Mouse (Mus musculus) mature B cell (primary cell): ENCODE measurements around the gene Zfp846.
"Not testable (repeated sequence)": the region's sequence is repeated elsewhere in the genome, so short reads cannot be mapped to it uniquely, and the experiment has no call there.

Experiments used
- in situ Hi-C: fragments of 300-500 bp; cut with MboI; formaldehyde crosslinking; loops from 2 replicates; pipeline ENCODE4 v1.14.3; 2019

Zfp846 gene

GRCm38 (mm10) chr9:20581175-20581634 is at the start of gene Zfp846:
TSS of gene Zfp846 (plus strand) at chr9:20581291.
- in situ Hi-C loops = no loop called here

GRCm38 (mm10) chr9:20534326-20534926 is 46.7 kb upstream of the Zfp846 start:
- in situ Hi-C loops = no loop called here

- in situ Hi-C loops = no loop called here
Measured at GRCm38 (mm10) chr9:20536598-20536997, 44.5 kb upstream of the Zfp846 start.

DNA sequence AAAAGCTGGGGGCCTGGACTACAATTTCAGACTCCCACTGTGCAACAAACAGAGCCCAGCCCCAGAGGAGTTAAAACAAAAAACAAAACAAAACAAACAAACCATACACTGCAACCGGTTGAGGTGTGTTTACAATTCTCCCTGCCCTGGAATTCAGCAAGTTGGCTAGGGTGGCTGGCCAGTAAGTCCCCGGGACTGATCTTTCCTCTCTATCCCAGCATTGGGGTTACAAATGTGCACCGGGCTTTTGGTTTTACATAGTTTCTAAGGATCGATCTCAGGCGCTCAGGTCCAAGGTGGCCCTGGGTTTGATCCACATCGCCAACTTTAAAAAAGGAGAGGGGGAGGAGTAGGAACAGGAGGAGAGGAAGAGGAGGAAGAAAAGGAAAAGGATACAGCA is 37.6 kb upstream of the Zfp846 start:
- in situ Hi-C loops = no loop called here

DNA sequence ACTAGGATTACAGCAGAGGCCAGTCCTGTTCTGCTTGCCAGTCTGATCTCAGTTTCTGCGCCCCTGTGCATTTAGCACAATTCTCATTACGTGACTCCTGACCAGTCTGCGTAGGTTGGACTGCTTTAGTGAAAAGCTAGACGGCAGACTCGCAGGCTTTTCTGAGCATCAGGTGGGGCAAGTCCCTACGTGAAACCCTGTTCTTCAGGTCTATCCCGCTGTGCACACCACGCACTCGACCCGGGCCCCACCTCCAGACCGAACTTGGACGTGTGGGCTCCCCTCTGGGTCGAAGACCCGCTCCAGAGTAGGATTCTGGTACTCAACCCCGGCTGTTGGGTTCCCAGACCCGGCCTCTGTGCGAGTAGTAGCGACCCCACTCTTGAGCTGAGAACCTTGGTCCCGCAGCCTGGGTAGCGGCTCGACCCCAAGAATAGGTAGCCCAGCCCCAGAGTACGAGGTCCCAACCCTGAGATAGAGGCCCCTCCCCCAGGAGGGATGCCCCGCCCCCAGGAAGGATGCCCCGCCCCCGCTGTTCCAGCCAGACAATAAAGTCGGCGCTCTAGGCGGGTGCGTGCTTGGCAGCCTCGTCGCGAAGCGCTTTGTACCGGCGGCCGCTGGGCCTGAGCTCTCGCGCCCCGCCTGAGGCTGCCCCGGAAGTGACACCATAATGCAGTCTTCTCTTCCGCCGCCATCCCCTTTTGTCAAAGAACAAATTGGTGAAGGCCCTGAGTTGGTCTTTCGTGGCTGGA is 36.8 kb upstream of the Zfp846 start:
- in situ Hi-C loops = no loop called here

DNA sequence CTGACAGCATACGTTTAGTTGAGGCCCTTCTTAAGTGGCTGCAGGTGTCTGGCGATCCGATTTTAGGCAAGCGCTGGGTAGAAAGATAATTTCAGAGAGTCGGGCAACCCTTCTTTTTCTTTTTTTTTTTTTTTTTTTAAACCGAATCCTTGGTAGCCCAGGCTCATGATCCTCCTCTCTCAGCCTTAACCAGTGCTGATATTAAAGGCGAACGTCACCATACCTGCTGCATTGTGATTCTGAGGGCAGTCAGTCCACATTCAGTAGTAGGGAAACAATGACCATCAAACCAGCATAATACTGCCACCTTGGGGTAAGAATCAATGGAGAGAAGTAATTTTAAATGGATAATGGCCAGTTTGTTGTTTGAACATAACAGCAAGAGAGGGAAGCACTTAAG is 35.9 kb upstream of the Zfp846 start:
- in situ Hi-C loops = no loop called here

DNA sequence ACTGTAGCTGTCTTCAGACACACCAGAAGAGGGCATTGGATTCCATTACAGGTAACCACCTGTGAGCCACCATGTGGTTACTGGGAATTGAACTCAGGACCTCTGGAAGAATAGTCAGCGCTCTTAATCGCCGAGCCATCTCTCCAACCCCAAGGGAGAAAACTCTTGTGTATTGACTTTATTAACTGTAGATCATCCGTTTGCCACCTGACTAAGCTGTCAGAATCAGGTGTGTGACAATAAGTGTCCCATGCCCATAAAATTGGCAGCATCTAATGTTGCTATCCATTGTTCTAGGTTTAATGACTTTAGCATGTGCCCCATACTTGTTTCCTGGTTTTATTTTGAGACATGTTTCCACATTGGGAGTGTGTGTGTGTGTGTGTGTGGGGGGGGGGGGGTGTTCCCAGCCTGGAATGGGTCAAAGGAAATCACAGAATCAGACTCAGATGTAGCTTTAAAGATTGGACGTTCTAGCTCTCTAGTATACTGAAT is 29.3 kb upstream of the Zfp846 start:
- in situ Hi-C loops = no loop called here

- in situ Hi-C loops = no loop called here
Measured at GRCm38 (mm10) chr9:20552698-20553097, 28.4 kb upstream of the Zfp846 start.

DNA sequence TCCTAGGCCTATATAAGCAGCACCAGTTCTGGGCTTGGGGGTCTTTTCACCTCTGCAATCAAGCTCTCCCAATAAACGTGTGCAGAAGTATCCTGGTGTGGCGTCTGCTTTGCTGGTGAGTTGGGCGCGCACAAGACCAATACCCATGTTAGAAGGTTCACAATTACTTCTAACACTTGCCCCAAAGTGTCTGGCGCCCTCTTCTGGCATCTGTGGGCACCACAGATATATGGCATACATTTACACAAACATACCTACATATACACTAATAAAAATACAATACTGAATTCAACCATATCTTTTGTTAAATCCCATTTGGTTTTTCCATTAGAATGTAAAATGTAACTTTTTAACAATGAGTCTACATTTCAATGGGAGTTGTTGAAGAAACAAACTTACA is 18.9 kb upstream of the Zfp846 start:
- in situ Hi-C loops = no loop called here

GRCm38 (mm10) chr9:20565326-20566030 is 15.6 kb upstream of the Zfp846 start:
- in situ Hi-C loops = not testable (repeated sequence)

DNA sequence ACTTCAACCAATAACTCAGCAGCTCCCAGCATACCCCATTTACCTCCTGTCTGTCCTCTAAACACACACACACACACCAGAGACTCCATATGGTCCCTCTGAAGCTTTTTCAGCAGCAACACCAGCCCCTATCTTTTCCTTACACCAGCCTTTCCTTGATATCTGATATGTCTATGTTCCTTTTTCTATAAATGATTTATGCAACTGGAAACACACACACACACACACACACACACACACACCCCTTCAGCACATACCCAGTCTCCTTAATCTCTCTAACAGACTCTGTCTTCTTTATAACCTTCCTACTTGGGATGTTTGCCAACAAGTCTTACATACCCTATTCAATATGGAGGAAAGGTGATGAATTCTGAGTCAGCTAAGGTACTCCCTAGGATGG is 10.0 kb upstream of the Zfp846 start:
- in situ Hi-C loops = no loop called here

GRCm38 (mm10) chr9:20576591-20576990 is 4.5 kb upstream of the Zfp846 start:
- in situ Hi-C loops = no loop called here

DNA sequence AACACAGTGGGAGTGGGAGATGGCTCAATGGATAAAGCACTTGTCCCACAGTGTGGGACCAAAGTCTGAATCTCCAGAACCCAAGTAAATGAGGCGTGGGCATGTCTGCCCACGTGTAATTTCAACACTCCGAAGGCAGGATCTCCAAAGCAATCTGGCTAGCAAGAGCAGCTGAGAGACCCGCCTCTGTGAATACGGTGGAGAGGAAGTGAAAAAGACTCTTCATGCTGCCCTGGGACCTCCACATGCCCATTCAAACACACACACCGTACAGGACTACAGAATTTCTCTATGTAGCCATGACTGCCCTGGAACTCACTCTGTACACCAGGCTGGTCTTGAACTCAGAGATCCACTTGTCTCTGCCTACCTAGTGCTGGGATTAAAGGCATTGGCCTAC is 20.2 kb downstream of the Zfp846 start:
- in situ Hi-C loops = no loop called here

DNA sequence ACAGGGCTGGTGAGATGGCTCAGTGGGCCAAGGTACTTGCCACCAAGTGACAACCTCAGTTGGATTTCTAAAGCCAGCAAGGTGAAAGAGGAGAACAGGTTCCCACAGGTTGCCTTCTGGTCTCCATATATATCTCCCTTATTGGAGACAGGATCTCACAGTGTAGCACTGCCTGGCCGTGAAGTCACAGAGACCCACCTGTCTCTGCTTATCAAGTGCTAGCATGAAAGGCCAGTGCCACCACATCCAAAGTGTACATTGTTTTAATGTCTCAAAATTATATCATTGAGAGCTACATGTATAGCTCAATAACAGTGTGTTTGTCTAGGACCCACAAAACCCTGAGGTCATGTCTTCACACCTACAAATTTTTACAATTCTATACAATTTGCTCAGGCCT is 25.2 kb downstream of the Zfp846 start:
- in situ Hi-C loops = no loop called here

GRCm38 (mm10) chr9:20607100-20607974 is 26.2 kb downstream of the Zfp846 start:
- in situ Hi-C loops = no loop called here

DNA sequence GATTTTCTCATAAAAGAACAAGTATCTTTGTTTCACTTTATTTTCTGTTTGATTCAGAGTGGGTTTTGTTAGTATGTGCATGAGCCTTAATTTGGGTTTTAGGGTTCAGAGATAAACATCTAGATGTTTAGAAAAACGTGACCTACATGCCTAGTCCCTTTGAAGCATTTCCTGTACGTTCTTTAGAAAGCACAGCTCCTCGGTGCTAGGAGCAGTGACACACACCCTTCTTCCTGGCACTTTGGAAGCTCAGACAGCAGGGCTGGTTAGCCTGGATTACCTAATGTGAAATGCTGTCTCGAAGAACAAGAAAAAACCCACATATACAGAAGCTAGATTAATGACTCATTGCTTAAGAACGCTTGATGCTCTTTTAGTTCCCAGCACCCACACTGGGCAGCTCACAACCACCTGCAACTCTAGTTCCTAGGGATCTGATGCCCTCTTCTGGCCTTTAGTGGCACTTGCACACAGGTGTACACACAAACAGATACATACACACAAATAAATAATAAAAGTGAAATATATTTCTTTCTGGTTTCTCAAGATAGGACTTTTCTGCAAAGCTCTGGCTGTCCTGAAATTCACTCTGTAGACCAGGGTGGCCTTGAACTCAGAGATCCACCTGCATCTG is 28.9 kb downstream of the Zfp846 start:
- in situ Hi-C loops = no loop called here

DNA sequence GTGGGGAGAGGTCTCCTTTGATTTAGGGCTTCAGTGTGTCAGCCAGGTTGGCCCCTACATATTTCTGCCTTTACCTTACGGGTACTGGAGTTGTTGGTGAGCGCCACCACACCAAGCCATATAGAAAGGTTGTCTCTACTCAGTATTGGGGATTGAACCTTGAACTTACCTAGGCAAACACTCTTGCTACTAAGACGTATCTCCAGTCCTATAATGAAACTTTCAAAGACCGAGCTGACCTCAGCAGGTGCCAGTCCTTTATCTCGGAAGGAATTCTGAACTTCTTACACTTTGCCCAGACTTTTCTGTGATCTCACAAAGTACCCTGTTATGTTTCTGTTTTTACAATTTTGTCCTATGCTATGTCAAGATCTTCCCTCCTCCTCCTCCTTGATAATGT is 30.9 kb downstream of the Zfp846 start:
- in situ Hi-C loops = no loop called here

GRCm38 (mm10) chr9:20616685-20617084 is 35.6 kb downstream of the Zfp846 start:
- in situ Hi-C loops = no loop called here

GRCm38 (mm10) chr9:20631332-20631731 is 50.2 kb downstream of the Zfp846 start:
- in situ Hi-C loops = no loop called here

GRCm38 (mm10) chr9:20635676-20636075 is 54.6 kb downstream of the Zfp846 start:
- in situ Hi-C loops = not testable (repeated sequence)

- in situ Hi-C loops = no loop called here
Measured at GRCm38 (mm10) chr9:20636256-20636655, 55.2 kb downstream of the Zfp846 start.
